Mouse (Mus musculus) embryonic facial prominence, embryonic 13.5 days (tissue): ENCODE results near the gene Dnali1. TPM values are rescaled to one million over a fixed set of nuclear protein-coding genes. Genes with fewer than 3 reads are reported as not detected.

Experiments used
- ATAC-seq: fragments of 200-750 bp; cut with Nextera tagmentation; 2 replicates; pipeline ENCODE4 v1.8.0; 2017; ENCODE audit warnings: low read depth; ENCODE audit not compliant: insufficient number of reproducible peaks, insufficient read depth, low FRiP score, low TSS enrichment
- H3K27ac ChIP-seq: fragments of 300-500 bp; sonication (generic); 2 replicates; pipeline ENCODE4 v1.5.1; 2015; ENCODE audit warnings: moderate library complexity, mild to moderate bottlenecking, inconsistent platforms
- H3K27me3 ChIP-seq: fragments of 300-500 bp; sonication (generic); 2 replicates; pipeline ENCODE4 v1.6.1; 2015; ENCODE audit warnings: mild to moderate bottlenecking, inconsistent platforms
- H3K36me3 ChIP-seq: fragments of 300-500 bp; sonication (generic); 2 replicates; pipeline ENCODE4 v1.6.1; 2015; ENCODE audit warnings: mild to moderate bottlenecking, inconsistent platforms
- H3K4me1 ChIP-seq: fragments of 300-500 bp; sonication (generic); 2 replicates; pipeline ENCODE4 v1.6.1; 2015; ENCODE audit warnings: inconsistent platforms
- H3K4me2 ChIP-seq: fragments of 300-500 bp; sonication (generic); 2 replicates; pipeline ENCODE4 v1.6.1; 2015; ENCODE audit warnings: moderate library complexity, mild to moderate bottlenecking, inconsistent platforms
- H3K4me3 ChIP-seq: fragments of 300-500 bp; sonication (generic); 2 replicates; pipeline ENCODE4 v1.5.1; 2015; ENCODE audit warnings: mild to moderate bottlenecking, inconsistent platforms
- H3K9ac ChIP-seq: fragments of 300-500 bp; sonication (generic); 2 replicates; pipeline ENCODE4 v1.6.1; 2015; ENCODE audit warnings: mild to moderate bottlenecking, inconsistent platforms
- H3K9me3 ChIP-seq: fragments of 300-500 bp; sonication (generic); 2 replicates; pipeline ENCODE4 v1.6.1; 2016; ENCODE audit warnings: inconsistent platforms
- WGBS: fragments of 180-500 bp; shearing (Covaris S2); methylation state at CpG from one replicate; pipeline ENCODE4 v1.1.7; 2015; ENCODE audit warnings: mixed read lengths; 5-methylcytosine and 5-hydroxymethylcytosine counted together
- polyA plus RNA-seq: library from polyadenylated mRNA; unstranded; fragments of >200 nt; fragmentation: Nextera tagmentation; extraction: Ambion mirVana; gene quantifications from 2 replicates; pipeline ENCODE4 v1.2.1, GENCODE M21; 2015

Dnali1 gene
- 0.12 TPM in 1 of 2 replicates, not detected in the other for polyA plus RNA-seq

DNA sequence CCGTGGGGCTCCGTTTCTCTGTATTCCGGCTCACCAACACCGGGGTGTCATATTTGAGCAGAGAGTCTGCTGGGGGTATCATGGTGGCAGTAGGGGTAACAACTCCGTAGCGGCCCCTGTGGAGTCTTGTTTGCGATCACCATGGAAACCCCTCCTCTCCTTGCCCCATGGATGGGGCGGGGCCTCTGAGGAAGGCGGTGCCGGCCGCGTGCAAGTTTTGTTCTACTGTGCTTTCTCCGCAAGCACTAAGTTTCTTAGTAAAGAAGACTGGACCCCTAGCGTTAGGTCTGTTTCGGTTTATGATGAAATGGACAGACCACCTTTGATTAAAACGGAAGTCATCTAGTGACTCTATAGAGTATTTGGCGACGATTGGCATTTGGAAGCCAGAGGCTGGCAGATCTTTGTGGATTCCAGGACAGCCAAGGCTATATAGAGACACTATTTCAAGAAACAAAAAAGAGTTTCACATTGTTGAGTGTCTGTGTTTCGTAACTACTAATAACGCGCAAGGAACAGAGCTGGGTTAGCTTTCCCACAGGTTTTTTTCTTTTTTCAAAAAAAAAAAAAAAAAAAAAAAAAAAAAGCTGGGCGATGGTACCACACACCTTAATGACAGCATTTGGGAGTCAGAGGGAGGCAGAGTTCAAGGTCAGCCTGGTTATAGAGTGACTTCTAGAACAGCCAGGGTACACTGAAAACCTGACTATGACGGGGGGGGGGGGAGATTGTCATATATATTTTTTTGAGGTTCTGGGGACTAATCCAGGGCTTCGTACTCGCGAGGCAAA, at the start of gene Dnali1:
TSS of gene Dnali1 (minus strand) at position 187 of the 791 bp plus-strand sequence.
- Histone ChIP-seq H3K27me3 (peaks cover 11% of the 10 kb centered on the region; the same call in 1 of the 2 replicates), H3K4me2 (peak within 1 kb of the TSS; percentile 70), H3K27ac (peak within 1 kb of the TSS; percentile 58), H3K9ac (peak within 1 kb of the TSS; percentile 90), H3K4me3 (peak within 1 kb of the TSS; percentile 81), H3K9me3 (no peaks in the 10 kb centered on the region), H3K4me1 (peaks cover 18% of the 10 kb centered on the region), H3K36me3 (peaks cover 21% of the 10 kb centered on the region)
- 2% methylated on average over 26 of the region's 26 CpGs for WGBS
- no peak for ATAC-seq

DNA sequence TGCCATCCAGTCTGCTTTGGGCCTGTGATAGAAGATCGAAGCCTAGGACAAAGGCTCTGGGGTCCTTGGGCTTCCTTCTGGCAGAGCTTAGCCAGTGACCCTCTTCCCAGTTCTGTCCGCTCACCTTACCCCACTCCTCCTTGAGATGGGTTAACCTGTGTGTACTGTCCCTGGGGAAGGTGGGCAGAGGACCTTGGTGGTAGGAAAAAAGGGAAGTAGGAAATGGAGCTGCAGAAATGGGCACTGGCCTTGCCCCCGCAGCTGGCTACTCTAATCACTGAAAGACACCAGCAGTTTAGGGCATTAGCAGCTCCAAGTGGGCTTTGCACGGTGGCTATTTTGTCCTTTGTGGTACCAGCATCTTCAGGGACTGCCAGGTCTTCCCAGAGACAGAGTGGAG, 49.6 kb upstream of the Dnali1 start:
- WGBS: 78% methylated on average over 4 of the region's 4 CpGs
- Histone ChIP-seq H3K4me2 (no peak overlapping the region), H3K4me3 (no peak overlapping the region), H3K27ac (peak overlapping the region; percentile 29; the same call in 1 of the 2 replicates), H3K4me1 (peaks cover 28% of the 10 kb centered on the region), H3K9me3 (no peaks in the 10 kb centered on the region), H3K9ac (peak overlapping the region; percentile 53; the same call in 1 of the 2 replicates), H3K27me3 (no peaks in the 10 kb centered on the region), H3K36me3 (peaks cover 33% of the 10 kb centered on the region)
- no peak for ATAC-seq

DNA sequence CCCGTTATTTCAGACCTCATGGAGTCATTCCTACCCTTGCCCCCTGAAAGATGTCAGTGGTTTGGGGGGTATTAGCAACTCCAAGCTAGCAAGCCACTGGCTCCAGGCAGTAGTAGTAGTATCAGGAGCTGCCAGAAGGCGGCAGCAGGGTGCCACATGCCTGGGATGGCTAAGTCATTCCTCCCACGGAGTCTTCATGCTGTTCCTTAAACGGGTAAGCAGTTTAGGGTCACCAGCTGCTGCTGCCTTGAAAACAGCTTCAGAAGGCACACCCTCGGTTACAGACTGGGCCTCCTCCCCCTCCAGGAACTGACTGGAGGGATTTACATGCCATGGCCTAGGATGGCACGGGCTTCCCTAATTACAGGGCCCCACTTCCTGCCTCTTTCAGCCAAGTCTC, 49.1 kb upstream of the Dnali1 start:
- Histone ChIP-seq H3K9ac (peak overlapping the region; percentile 53; the same call in 1 of the 2 replicates), H3K4me1 (peaks cover 28% of the 10 kb centered on the region), H3K27me3 (no peaks in the 10 kb centered on the region), H3K4me3 (no peak overlapping the region), H3K27ac (0 out of 2 replicates have a peak overlapping the region, but pooled peaks have one; percentile 39), H3K36me3 (peaks cover 33% of the 10 kb centered on the region), H3K9me3 (no peaks in the 10 kb centered on the region), H3K4me2 (no peak overlapping the region; the same call in 1 of the 2 replicates)
- WGBS: 6% methylated on average over 6 of the region's 6 CpGs
- 0 out of 2 replicates have a peak, but pooled peaks have one; percentile 33 for ATAC-seq

DNA sequence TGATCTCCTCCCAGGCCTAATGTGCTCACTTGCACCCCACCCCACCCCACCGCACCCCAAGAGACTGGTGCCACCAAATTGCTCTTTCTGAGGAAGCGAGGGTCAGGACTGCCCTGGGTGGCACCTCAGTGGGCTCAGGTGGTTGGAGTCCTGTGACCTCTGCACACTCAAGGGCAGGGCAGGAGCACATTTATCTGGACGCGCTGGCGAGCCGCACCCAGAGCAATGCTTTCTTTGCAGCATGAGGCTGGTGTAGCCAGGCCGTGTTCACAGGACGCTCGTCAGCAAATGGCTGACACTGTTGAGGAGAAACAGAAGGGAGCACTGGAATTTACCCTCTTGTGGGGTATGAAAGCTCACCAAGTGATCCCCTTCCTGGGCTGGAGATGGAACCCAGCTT, 39.9 kb upstream of the Dnali1 start:
- Histone ChIP-seq H3K4me1 (no peaks in the 10 kb centered on the region), H3K27me3 (no peaks in the 10 kb centered on the region), H3K27ac (no peak overlapping the region), H3K9me3 (no peaks in the 10 kb centered on the region), H3K9ac (no peak overlapping the region), H3K4me3 (no peak overlapping the region), H3K36me3 (peaks cover 56% of the 10 kb centered on the region), H3K4me2 (no peak overlapping the region)
- WGBS: 91% methylated on average over 9 of the region's 9 CpGs
- ATAC-seq: no peak

DNA sequence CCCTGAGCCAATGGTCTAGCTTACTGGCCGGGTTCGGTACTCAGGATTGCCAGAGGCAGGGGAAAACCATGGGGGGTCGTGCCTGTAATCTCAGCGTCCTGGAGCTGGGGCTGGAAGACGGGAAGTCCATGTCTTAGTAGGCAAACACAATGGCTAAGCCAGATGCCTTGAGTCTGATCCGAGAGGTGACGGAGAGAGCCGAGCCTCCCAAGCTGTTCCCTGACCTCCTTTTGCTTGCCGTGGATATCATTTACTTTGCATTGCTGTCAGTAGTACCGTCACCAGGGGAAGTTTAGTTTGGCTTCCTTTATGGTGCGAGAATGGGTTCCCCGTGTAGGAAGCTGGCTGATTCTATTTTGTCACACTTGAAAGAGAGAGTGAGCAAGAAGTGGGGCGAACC, 35.8 kb upstream of the Dnali1 start:
- H3K4me1 ChIP-seq: peaks cover 6% of the 10 kb centered on the region; the same call in 1 of the 2 replicates
- H3K4me3 ChIP-seq: no peak overlapping the region
- H3K9ac ChIP-seq: no peak overlapping the region
- ATAC-seq: no peak
- H3K36me3 ChIP-seq: peaks cover 36% of the 10 kb centered on the region
- no peak overlapping the region for H3K27ac ChIP-seq
- no peaks in the 10 kb centered on the region for H3K27me3 ChIP-seq
- H3K4me2 ChIP-seq: no peak overlapping the region
- H3K9me3 ChIP-seq: no peaks in the 10 kb centered on the region
- 57% methylated on average over 13 of the region's 13 CpGs for WGBS

DNA sequence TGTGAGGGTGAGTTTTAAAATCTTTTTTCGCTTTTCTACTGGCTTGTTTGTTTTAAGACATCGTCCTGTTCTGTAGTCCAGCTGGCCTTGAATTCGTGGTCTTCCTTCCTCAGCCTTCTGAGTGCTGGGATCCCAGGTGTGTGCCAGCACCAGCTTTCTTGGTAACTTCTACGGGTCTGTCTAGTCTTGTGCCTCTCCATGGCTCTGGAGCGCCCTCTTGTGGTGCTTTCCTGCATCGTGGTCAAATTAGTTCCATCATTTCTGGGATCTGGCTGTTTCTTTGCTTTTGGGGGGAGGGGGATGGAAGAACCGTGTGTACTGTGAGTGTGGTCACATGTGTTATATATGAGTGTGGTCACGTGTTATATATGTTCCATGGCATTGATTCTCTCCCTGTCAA, 34.0 kb upstream of the Dnali1 start:
- ATAC-seq: no peak
- 6% methylated on average over 8 of the region's 8 CpGs for WGBS

DNA sequence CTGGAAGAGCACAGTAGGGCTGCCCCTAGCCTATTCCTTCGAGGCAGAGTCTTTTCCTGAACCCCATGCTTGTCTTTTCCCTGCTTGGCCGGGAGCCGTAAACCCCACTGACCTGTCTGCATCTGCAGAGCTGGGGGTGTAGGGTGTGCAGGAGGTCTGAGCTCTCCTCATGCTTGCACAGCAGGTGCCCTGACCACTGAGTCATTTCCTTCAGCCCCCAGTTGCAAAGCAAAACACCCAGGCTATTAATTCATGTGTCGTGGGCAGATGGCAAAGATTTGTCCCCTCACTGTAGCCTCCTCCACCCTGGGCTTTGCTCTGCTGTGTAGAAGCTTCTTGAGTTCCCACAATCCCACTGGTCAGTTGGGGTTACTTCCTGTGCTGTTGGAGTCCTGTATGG, 31.9 kb upstream of the Dnali1 start:
- Histone ChIP-seq H3K9me3 (no peaks in the 10 kb centered on the region), H3K4me1 (peaks cover 6% of the 10 kb centered on the region; the same call in 1 of the 2 replicates), H3K9ac (no peak overlapping the region), H3K27me3 (no peaks in the 10 kb centered on the region), H3K4me2 (no peak overlapping the region), H3K27ac (no peak overlapping the region), H3K4me3 (no peak overlapping the region), H3K36me3 (peaks cover 16% of the 10 kb centered on the region)
- 95% methylated on average over 4 of the region's 4 CpGs for WGBS
- no peak for ATAC-seq

More for the DNA sequence above, 34.0 kb upstream of the Dnali1 start:
- no peaks in the 10 kb centered on the region for H3K27me3 ChIP-seq
- H3K4me1 ChIP-seq: peaks cover 6% of the 10 kb centered on the region; the same call in 1 of the 2 replicates
- H3K36me3 ChIP-seq: peaks cover 25% of the 10 kb centered on the region
- H3K4me3 ChIP-seq: no peak overlapping the region
- no peaks in the 10 kb centered on the region for H3K9me3 ChIP-seq
- H3K9ac ChIP-seq: no peak overlapping the region
- H3K27ac ChIP-seq: no peak overlapping the region
- H3K4me2 ChIP-seq: no peak overlapping the region

DNA sequence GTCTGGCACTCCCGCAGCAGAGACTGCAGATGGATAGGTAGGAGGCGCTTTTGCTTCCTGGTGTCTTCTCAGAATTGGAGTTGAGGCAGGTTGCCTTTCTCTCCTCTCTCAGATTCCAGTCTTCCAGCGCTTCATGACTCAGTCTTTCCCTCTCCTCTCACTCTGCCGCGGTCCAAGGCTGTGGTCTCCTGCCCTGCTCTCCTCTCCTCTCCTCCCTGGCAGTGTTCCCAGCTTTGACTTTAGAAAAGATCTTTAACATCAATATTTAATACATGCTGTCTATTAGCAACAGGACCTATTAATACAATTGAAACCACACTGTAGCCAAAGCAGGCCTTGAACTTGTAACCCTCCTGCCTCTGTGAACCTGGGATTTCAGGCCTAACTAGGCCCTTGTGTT, 30.6 kb upstream of the Dnali1 start:
- no peak overlapping the region for H3K27ac ChIP-seq
- no peak overlapping the region for H3K9ac ChIP-seq
- no peak for ATAC-seq
- peaks cover 27% of the 10 kb centered on the region for H3K36me3 ChIP-seq
- H3K27me3 ChIP-seq: no peaks in the 10 kb centered on the region
- H3K4me2 ChIP-seq: no peak overlapping the region
- H3K4me1 ChIP-seq: peaks cover 6% of the 10 kb centered on the region; the same call in 1 of the 2 replicates
- no peaks in the 10 kb centered on the region for H3K9me3 ChIP-seq
- no peak overlapping the region for H3K4me3 ChIP-seq
- 91% methylated on average over 5 of the region's 5 CpGs for WGBS

DNA sequence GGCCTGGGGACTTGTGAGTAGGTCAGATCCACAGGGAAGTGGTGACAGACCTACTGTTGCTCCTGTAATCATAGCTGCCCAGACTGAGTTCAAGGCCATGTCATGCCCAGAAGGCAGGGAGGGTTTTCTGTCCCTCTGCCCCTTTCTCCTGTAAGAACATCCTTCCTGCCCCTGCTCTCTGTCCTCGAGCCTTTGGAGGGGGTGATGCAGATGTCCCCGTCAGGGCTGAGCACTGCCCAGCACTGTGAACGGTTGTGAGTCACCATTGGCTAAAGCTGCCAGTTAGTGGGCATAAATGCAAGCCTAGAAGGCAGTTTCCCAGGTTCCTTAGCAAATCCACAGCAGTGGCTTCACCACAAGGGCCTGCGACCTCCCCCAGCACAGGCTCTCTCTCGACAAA, 27.5 kb upstream of the Dnali1 start:
- no peak overlapping the region for H3K4me3 ChIP-seq
- H3K27ac ChIP-seq: no peak overlapping the region
- H3K9ac ChIP-seq: no peak overlapping the region
- H3K9me3 ChIP-seq: no peaks in the 10 kb centered on the region
- H3K27me3 ChIP-seq: no peaks in the 10 kb centered on the region
- H3K4me2 ChIP-seq: no peak overlapping the region
- 91% methylated on average over 5 of the region's 5 CpGs for whole genome bisulfite sequencing
- peaks cover 57% of the 10 kb centered on the region for H3K36me3 ChIP-seq
- H3K4me1 ChIP-seq: no peaks in the 10 kb centered on the region
- ATAC-seq: no peak

DNA sequence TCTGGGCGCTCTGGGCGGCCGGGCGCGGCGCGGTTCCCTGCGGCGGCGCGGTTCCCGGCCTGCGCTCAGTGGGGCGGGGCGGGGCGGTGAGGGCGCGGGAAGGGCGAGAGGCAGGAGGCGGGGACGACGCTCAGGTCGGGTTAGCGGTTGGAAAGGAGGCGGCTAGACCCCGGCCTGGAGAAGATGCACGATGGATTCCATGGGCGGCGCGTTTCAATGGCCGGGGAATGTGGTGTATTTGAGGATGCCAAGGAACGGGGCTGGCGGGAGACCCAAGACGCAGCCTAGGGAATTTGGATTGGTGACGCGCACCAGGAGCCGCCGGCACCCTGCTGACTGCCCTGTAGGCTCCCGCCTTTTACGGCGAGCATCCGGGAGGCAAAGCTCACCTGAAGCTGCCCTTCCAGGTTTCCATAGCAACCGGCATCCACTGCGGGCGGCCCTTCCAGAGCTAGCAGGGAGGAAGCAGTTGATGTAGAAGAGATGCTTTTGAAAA, 19.9 kb upstream of the Dnali1 start:
- peak overlapping the region; percentile 98 for H3K27ac ChIP-seq
- peaks cover 19% of the 10 kb centered on the region for H3K4me1 ChIP-seq
- WGBS: under 1% methylated on average over 44 of the region's 45 CpGs
- H3K4me3 ChIP-seq: peak overlapping the region; percentile 86
- peaks cover 30% of the 10 kb centered on the region for H3K36me3 ChIP-seq
- H3K9me3 ChIP-seq: no peaks in the 10 kb centered on the region
- no peaks in the 10 kb centered on the region for H3K27me3 ChIP-seq
- peak overlapping the region; percentile 89 for H3K4me2 ChIP-seq
- ATAC-seq: peak; percentile 89
- peak overlapping the region; percentile 87 for H3K9ac ChIP-seq

DNA sequence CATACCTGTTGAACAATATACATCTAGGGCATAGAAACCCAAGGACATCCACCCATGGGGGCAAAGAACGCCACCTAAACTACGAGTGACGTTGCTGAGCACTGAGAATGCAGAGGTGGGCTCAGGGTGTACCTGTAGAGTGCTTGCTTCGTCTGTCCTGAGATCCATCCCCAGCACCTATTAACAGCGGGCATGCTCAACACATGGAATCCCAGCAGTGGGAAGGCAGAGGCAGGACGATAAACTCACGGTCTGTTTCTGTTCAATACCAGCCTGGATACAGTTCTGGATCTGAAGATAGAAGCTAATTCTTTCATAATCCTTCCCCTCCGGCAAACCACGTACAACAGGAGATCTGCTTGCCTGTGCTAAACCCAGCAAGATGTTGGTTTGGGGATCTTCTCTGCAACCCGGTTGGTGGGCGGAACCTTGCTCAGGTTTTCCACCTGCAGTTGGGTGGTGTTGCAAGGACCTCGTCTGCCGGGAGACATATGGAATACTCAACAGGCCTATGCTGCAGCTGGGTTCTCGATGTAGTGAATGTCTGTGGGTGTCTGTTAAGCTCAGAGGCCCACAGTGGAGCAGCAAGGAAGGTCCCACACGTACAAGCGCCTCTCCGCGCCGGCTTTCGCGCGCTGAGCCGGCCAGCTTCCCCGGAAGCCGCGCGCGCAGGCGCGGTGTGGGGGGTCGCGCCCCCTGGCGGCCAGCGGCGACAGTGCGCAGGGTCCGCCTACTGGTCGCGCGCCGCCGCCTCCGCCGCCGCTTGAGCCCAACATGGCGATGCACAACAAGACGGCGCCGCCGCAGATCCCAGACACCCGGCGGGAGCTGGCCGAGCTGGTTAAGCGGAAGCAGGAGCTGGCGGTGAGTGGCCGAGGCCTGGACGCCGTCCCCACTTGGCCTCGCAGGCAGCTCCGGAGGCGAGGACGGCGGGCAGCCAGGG, 19.2 kb upstream of the Dnali1 start, which contains the start of gene Meaf6:
TSS of gene Meaf6 (plus strand) at position 732 of the 943 bp plus-strand sequence.
- H3K4me1 ChIP-seq: peaks cover 19% of the 10 kb centered on the region
- H3K27ac ChIP-seq: peak within 1 kb of the TSS; percentile 98
- no peaks in the 10 kb centered on the region for H3K27me3 ChIP-seq
- peak within 1 kb of the TSS; percentile 87 for H3K9ac ChIP-seq
- WGBS: 2% methylated on average over 63 of the region's 63 CpGs
- H3K4me2 ChIP-seq: peak within 1 kb of the TSS; percentile 89
- H3K36me3 ChIP-seq: peaks cover 23% of the 10 kb centered on the region
- peak; percentile 88 for ATAC-seq
- H3K4me3 ChIP-seq: peak within 1 kb of the TSS; percentile 86
- H3K9me3 ChIP-seq: no peaks in the 10 kb centered on the region
